Mouse (Mus musculus) embryo, embryonic 9.5 days (tissue): ENCODE measurements around the gene Ang6.
"Not testable (repeated sequence)": the region's sequence is repeated elsewhere in the genome, so short reads cannot be mapped to it uniquely, and the experiment has no call there.

ENCODE experiments used
- DNase-seq: peaks from one replicate; pipeline ENCODE4 v3.0.0-alpha.2; 2017; ENCODE audit errors: extremely low spot score

The Ang6 gene

GRCm38 (mm10) chr14:44002169-44002568 lies at the start of gene Ang6:
Gene Ang6, minus strand, starts transcription at chr14:44002269.
- no peak for DNase-seq

DNA sequence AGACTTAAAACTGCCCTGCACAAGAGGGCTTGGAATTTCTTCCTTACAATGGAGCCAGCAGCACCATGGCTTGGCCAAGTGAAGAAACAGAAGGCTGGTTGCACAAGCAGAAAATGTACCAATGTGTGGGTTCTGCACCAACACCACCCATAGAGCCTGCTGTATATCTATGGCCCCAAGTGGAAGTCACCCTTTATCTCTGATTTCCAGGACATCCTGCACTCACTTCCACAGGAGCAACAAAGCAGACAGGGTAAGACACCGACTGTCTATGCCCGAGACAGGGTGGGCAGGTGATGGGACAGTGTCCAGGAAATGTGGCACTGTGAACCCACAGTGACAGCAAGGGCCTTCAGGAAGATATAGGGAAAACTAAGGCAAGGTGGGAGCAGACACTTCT lies 44.5 kb upstream of the Ang6 start:
- not testable (repeated sequence) for DNase-seq

- DNase-seq, result not testable (repeated sequence)
These were observed 29.8 kb upstream of the Ang6 start for GRCm38 (mm10) chr14:44031828-44032227.

GRCm38 (mm10) chr14:44009686-44010085 lies 7.6 kb upstream of the Ang6 start:
- not testable (repeated sequence) for DNase-seq

DNA sequence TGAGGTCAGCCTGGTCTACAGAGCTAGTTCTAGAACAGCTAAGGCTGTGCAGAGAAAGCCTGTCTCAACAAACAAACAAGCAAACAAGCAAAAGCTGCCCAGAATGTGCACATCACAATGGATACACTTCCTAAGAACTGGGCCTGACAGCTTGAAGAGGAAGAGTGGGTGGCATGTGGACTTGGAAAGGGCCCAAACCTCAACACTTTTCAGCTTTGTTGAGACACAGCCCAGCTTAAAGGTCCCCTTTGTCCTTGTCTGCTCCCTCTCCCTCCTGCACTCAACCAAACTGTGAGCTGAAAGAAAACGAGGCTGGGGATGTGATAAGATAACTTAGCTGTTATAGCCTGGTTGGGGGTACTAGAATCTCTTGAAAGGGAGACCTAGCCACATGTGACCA lies 6.0 kb upstream of the Ang6 start:
- DNase-seq, result not testable (repeated sequence)

- DNase-seq, result no peak
These were observed 469 bp downstream of the Ang6 start for GRCm38 (mm10) chr14:44001600-44001999.

DNA sequence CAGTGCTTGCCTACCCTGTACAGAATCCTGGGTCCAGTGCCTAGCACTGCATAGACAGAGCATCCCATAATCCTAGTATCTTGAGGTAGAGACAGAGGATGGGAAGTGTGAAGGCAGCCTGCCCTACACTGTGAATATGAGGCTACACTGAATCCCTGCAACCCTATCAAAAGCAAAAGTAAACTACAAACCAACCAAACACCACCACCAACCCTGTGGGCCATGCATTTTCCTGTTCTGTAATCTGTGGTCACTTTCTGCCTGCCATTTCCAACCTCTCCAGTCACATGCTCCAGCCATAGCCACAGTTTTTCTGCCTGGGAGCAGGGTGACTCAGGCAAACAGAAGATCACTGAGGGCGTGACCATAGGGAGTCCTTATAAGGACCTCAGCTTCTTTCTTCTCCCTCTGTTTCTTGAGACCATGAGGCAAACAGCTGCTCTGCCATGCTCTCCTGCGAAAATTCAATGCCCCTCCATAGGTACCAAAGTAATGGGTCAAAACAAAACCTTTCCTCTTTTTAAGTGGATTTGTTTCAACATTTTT lies 3.5 kb downstream of the Ang6 start:
- not testable (repeated sequence) for DNase-seq

DNA sequence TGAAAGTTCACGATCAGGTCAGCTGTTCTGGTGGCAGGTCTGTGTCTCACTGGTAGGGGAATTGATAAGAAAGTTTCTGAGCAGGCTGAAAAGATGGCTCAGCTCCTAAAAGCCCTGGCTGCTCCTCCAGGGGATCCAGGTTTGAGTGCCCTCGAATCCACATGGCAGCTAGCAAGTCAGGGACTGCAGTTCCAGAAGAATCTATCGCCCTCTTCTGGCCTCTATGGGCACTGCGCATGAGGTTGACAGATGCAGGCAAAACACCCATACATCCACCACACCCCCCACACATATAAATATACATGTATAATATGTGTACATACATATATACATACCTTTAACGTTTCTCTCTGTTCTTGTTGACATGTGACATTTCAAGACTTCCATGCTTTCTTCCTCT lies 14.7 kb downstream of the Ang6 start:
- DNase-seq, result peak; percentile 63

- DNase-seq, result no peak
These were observed 15.9 kb downstream of the Ang6 start for GRCm38 (mm10) chr14:43986147-43986546.

GRCm38 (mm10) chr14:43983897-43984296 lies 18.2 kb downstream of the Ang6 start:
- peak; percentile 74 for DNase-seq

DNA sequence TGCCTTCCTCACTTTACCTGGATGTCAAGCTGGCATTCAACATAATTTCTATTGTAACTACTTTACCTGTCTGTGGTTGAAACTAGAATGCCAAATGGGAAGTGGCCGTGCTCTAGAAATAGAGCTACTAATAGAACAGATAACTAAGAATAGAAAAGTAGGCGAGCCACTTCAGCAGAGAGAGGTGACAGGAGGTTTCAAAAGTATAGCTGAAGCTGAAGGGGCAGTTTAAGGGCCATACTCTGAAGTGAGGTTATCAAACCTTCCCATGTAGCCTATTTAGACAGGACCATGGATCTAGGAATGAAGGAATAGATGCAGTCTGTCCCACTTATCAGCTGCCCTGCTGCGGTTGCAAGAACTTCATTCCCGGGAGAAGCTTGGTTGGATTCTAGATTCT lies 18.6 kb downstream of the Ang6 start:
- DNase-seq, result no peak

DNA sequence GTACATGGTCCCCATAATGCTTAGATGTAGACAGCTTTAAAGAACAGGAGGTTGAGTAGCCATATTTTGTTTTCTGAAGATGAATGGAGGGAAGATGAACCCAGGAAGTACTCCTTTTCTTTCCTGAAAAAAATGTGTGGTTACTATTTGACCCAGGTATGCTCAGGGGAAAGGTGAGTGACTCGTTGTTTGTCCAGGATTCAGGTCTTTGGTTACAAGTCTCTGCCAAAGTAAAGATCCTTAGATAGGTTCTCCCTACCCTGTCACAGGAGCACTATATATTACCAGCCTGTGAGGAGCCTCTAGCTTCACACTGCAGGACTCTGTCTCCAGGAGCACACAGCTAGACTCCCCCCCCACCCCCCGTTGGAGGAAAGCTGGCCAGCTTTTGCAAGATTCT lies 45.3 kb downstream of the Ang6 start, which contains the start of gene Ang5:
Gene Ang5, plus strand, starts transcription at position 301 of the 400 bp plus-strand sequence.
- DNase-seq, result not testable (repeated sequence)

DNA sequence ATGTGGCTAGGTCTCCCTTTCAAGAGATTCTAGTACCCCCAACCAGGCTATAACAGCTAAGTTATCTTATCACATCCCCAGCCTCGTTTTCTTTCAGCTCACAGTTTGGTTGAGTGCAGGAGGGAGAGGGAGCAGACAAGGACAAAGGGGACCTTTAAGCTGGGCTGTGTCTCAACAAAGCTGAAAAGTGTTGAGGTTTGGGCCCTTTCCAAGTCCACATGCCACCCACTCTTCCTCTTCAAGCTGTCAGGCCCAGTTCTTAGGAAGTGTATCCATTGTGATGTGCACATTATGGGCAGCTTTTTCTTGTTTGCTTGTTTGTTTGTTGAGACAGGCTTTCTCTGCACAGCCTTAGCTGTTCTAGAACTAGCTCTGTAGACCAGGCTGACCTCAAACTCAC lies 47.0 kb downstream of the Ang6 start:
- not testable (repeated sequence) for DNase-seq

GRCm38 (mm10) chr14:43953382-43953781 lies 48.7 kb downstream of the Ang6 start:
- DNase-seq, result not testable (repeated sequence)
